8 mouse cellular contexts compared by ENCODE assay signal in the genomic region with DNA sequence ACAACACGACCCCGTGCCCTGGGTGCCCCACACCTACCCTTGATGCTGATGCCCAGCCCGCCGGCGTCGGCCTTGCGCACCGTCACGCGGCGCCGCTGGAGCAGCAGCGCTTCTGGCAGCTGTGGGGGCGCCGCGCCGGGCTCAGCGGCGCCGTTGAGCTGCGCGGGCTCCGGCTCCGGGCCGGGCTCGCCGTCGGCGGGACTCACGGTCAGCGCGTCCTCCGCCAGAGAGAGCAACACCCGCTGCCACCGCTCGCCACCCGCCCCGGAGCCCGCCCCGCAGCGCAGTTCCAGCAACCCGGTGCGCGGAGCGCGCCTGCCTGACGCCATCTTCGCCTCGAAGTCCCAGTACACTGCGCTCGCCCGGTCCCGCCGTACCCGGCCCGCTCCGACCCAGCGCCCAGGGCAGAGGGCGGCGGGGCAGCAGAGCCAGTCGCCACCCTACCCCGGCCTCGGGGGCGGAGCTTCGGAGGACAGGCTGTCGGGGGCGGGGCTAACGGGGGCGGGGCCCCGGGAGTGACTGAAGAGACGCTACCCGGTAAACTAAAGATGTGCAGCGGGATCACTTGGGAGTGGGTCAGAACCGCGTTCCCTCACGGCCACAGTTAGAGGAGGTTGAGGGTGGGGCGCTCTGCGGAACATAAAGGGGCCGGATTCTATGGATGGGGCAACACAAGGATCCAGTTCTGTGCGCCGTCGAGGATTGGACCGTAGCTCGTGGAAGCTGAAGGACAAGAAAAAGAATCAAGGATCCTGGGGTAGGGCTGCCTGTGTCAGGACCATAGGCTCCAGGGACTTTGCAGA. TPM values are rescaled to one million over a fixed set of nuclear protein-coding genes. Genes with fewer than 3 reads are reported as not detected.
DNase-seq lines count a peak whose midpoint lies in the region; ATAC-seq and TF ChIP-seq lines count a peak whose summit lies in the region.

Gene Snta1, minus strand, starts transcription at position 457 of the 803 bp plus-strand sequence.

- in situ Hi-C loops in ES-E14 (cut with MboI; ENCODE audit: low sequenced_read_pairs in 2 of 2, unreplicated experiment in 2 of 2) = no loop called here

- TF ChIP-seq CTCF in cerebellum, adult 2 months (IDR thresholded peaks at IDR 0.05; ENCODE audit: borderline replicate concordance, insufficient read depth, low read depth, low read length) = no peak
- no peak for TF ChIP-seq CTCF in stomach, postnatal 0 days (IDR thresholded peaks at IDR 0.05; ENCODE audit: low read depth)

- peak within 1 kb of the TSS; percentile 62 for H3K4me2 ChIP-seq in forebrain, embryonic 16.5 days (ENCODE audit: low read length)
- H3K4me2 ChIP-seq in neural tube, embryonic 13.5 days = peak within 1 kb of the TSS; percentile 72
- peak within 1 kb of the TSS; percentile 86 for H3K4me2 ChIP-seq in stomach, postnatal 0 days (replicated peaks; ENCODE audit: low read depth)

- intact Hi-C loops in heart, postnatal 14 days (cut with DNase I) = loop anchor here (2.0 kb wide), 1 partner anchor 17 kb away; no protein-coding TSS in a partner anchor

- 0 out of 2 replicates have a peak, but pooled peaks cover 2% of the 10 kb centered on the region for H3K36me3 ChIP-seq in ES-E14 (ENCODE audit: control insufficient read depth, insufficient read depth, low read length, poor library complexity, severe bottlenecking)
- H3K36me3 ChIP-seq in forebrain, embryonic 16.5 days (ENCODE audit: control insufficient read depth, insufficient read depth) = no peaks in the 10 kb centered on the region
- no peaks in the 10 kb centered on the region for H3K36me3 ChIP-seq in neural tube, embryonic 13.5 days
- no peaks in the 10 kb centered on the region for H3K36me3 ChIP-seq in stomach, postnatal 0 days (ENCODE audit: control insufficient read depth, insufficient read depth, low read length)

- peak; percentile 58 for TF ChIP-seq POLR2A in cerebellum, adult 2 months (IDR thresholded peaks at IDR 0.05; ENCODE audit: borderline replicate concordance, insufficient read depth, low read length)

- H3K27ac ChIP-seq in ES-E14 (ENCODE audit: insufficient read depth, low read depth, low read length, poor library complexity, severe bottlenecking) = no peak within 1 kb of the TSS; the same call in 1 of the 2 replicates
- peak within 1 kb of the TSS; percentile 6 for H3K27ac ChIP-seq in cerebellum, adult 2 months (ENCODE audit: insufficient read depth, low read length)
- H3K27ac ChIP-seq in forebrain, embryonic 16.5 days (ENCODE audit: low read length) = no peak within 1 kb of the TSS
- H3K27ac ChIP-seq in neural tube, embryonic 13.5 days (replicated peaks) = peak within 1 kb of the TSS; percentile 33; the same call in 1 of the 2 replicates
- H3K27ac ChIP-seq in stomach, postnatal 0 days (replicated peaks) = peak within 1 kb of the TSS; percentile 56

- ATAC-seq in forebrain, embryonic 16.5 days = peak; percentile 80
- ATAC-seq in neural tube, embryonic 13.5 days (ENCODE audit: low read depth) = peak; percentile 81
- ATAC-seq in stomach, postnatal 0 days (ENCODE audit: low FRiP score, low TSS enrichment) = peak; percentile 88

- TF ChIP-seq EP300 in stomach, postnatal 0 days (optimal IDR thresholded peaks at IDR 0.05) = no peak

- no peaks in the 10 kb centered on the region for H3K4me1 ChIP-seq in ES-E14 (ENCODE audit: control insufficient read depth in 2 of 2, insufficient read depth in 2 of 2, low read length in 2 of 2, poor library complexity in 1 of 2)
- H3K4me1 ChIP-seq in cerebellum, adult 2 months (ENCODE audit: control insufficient read depth, insufficient read depth, low read length) = no peaks in the 10 kb centered on the region
- H3K4me1 ChIP-seq in forebrain, embryonic 16.5 days (replicated peaks; ENCODE audit: control insufficient read depth, insufficient read depth, low read length) = peaks cover 15% of the 10 kb centered on the region
- peaks cover 42% of the 10 kb centered on the region for H3K4me1 ChIP-seq in neural tube, embryonic 13.5 days (replicated peaks)
- peaks cover 2% of the 10 kb centered on the region; the same call in 1 of the 2 replicates for H3K4me1 ChIP-seq in stomach, postnatal 0 days (replicated peaks; ENCODE audit: control insufficient read depth, insufficient read depth)

- peak; percentile 81 for DNase-seq in ES-E14 (ENCODE audit: low read depth, low spot score)
- peak; percentile 80 to 83 for DNase-seq in cerebellum, adult 2 months
- DNase-seq in heart, postnatal 14 days = peak; percentile 90
- peak; percentile 68 to 81 for DNase-seq in layer of hippocampus, adult 18-20 months (ENCODE audit: low spot score in 2 of 2)
- DNase-seq in lung, adult 18-20 months = peak; percentile 86 to 89
- DNase-seq in stomach, postnatal 0 days (ENCODE audit: low spot score) = peak; percentile 90

- H3K4me3 ChIP-seq in ES-E14 (ENCODE audit: insufficient read depth in 1 of 2, low read depth in 1 of 2, low read length in 2 of 2, poor library complexity in 1 of 2, severe bottlenecking in 1 of 2) = peak within 1 kb of the TSS; percentile 89 to 90
- peak within 1 kb of the TSS; percentile 79 for H3K4me3 ChIP-seq in cerebellum, adult 2 months (replicated peaks; ENCODE audit: insufficient read depth, low read depth, low read length)
- H3K4me3 ChIP-seq in forebrain, embryonic 16.5 days (replicated peaks; ENCODE audit: low read length) = peak within 1 kb of the TSS; percentile 83
- peak within 1 kb of the TSS; percentile 68 for H3K4me3 ChIP-seq in neural tube, embryonic 13.5 days
- H3K4me3 ChIP-seq in stomach, postnatal 0 days (ENCODE audit: low read depth, low read length) = peak within 1 kb of the TSS; percentile 68

- H3K27me3 ChIP-seq in cerebellum, adult 2 months (ENCODE audit: control insufficient read depth, insufficient read depth, low read length) = no peaks in the 10 kb centered on the region
- H3K27me3 ChIP-seq in forebrain, embryonic 16.5 days (replicated peaks; ENCODE audit: control insufficient read depth, insufficient read depth, low read length) = no peaks in the 10 kb centered on the region
- peaks cover 29% of the 10 kb centered on the region for H3K27me3 ChIP-seq in neural tube, embryonic 13.5 days
- no peaks in the 10 kb centered on the region for H3K27me3 ChIP-seq in stomach, postnatal 0 days (ENCODE audit: control insufficient read depth, insufficient read depth, low read length)

- WGBS in cerebellum, adult 2 months = 2% methylated on average over 81 of the region's 84 CpGs
- 2% methylated on average over 83 of the region's 84 CpGs for WGBS in forebrain, embryonic 16.5 days
- 1% methylated on average over 84 of the region's 84 CpGs for WGBS in neural tube, embryonic 13.5 days
- 2% methylated on average over 66 of the region's 84 CpGs for WGBS in stomach, postnatal 0 days

- 0 out of 2 replicates have a peak, but pooled peaks cover 4% of the 10 kb centered on the region for H3K9me3 ChIP-seq in ES-E14 (ENCODE audit: control insufficient read depth, insufficient read depth, low read depth, low read length)
- H3K9me3 ChIP-seq in forebrain, embryonic 16.5 days (ENCODE audit: control insufficient read depth, low read length) = no peaks in the 10 kb centered on the region
- H3K9me3 ChIP-seq in neural tube, embryonic 13.5 days = no peaks in the 10 kb centered on the region
- H3K9me3 ChIP-seq in stomach, postnatal 0 days (ENCODE audit: control insufficient read depth, low read length) = no peaks in the 10 kb centered on the region

- peak within 1 kb of the TSS; percentile 81 for H3K9ac ChIP-seq in ES-E14 (ENCODE audit: insufficient read depth, low read depth, low read length, poor library complexity, severe bottlenecking)
- peak within 1 kb of the TSS; percentile 71 for H3K9ac ChIP-seq in forebrain, embryonic 16.5 days (replicated peaks; ENCODE audit: low read depth, low read length)
- H3K9ac ChIP-seq in neural tube, embryonic 13.5 days = peak within 1 kb of the TSS; percentile 78
- H3K9ac ChIP-seq in stomach, postnatal 0 days (ENCODE audit: low read length) = peak within 1 kb of the TSS; percentile 74

TF ChIP-seq in ES-E14, 5 proteins besides CTCF, POLR2A, EP300 and RAD21:
- TF ChIP-seq ZC3H11A (IDR thresholded peaks at IDR 0.05; ENCODE audit: borderline replicate concordance, low read depth, low read length) = no peak
- TF ChIP-seq ZNF384 (IDR thresholded peaks at IDR 0.05; ENCODE audit: low read depth, low read length) = no peak
- no peak for TF ChIP-seq MAFK (IDR thresholded peaks at IDR 0.05; ENCODE audit: insufficient read depth, low read depth, low read length)
- TF ChIP-seq CHD2 (IDR thresholded peaks at IDR 0.05; ENCODE audit: low read depth, low read length) = no peak
- no peak for TF ChIP-seq HCFC1 (IDR thresholded peaks at IDR 0.05; ENCODE audit: borderline replicate concordance, insufficient read depth, low read length)
TF ChIP-seq in ES-E14: peak in this region for 0.

RNA-seq across cellular contexts. Expression of gene Snta1, which starts in this region (rescaled TPM):
- 11.3 and 18.6 TPM in 2 replicates for total RNA-seq in ES-E14 (2012; rRNA removed)
- polyA plus RNA-seq in cerebellum, adult 2 months (2012; rRNA removed) = 33.7 and 35.7 TPM in 2 replicates
- 10.0 and 10.4 TPM in 2 replicates for polyA plus RNA-seq in forebrain, embryonic 16.5 days (2015; fragmentation: Nextera tagmentation; extraction: Ambion mirVana)
- 10 to 100 TPM; 91.4 to 98.7 TPM for total RNA-seq in heart, postnatal 14 days (2021)
- total RNA-seq in layer of hippocampus, adult 18-20 months (2021) = 10 to 100 TPM; 45.3 to 47.7 TPM
- polyA plus RNA-seq in neural tube, embryonic 13.5 days (2015; fragmentation: Nextera tagmentation; extraction: Ambion mirVana) = 6.6 and 7.7 TPM in 2 replicates
- 6.7 and 7.2 TPM in 2 replicates for polyA plus RNA-seq in stomach, postnatal 0 days (2015; fragmentation: Nextera tagmentation; extraction: Ambion mirVana)

Comparison
In these comparisons a context has a peak if more than half of its experiments do, and no peak if none do; other contexts are left out.
1. H3K27ac ChIP-seq: peak in cerebellum, adult 2 months (single experiment), neural tube, embryonic 13.5 days (single experiment) and stomach, postnatal 0 days (single experiment); none in ES-E14 (single experiment) and forebrain, embryonic 16.5 days (single experiment).
2. Peak in every context shown above with its lines, with median percentiles within 50 percentile points of each other: DNase-seq, H3K4me3 ChIP-seq, H3K9ac ChIP-seq, ATAC-seq and H3K4me2 ChIP-seq.